Mouse (Mus musculus) CD4-positive helper T cell, adult 2 months (primary cell): Measurements from ENCODE around the gene Gsdme.

ENCODE experiments used
- DNase-seq: peaks from one replicate; pipeline ENCODE4 v3.0.0-alpha.2; 2012; ENCODE audit warnings: low read depth, missing footprints, low spot score

Gene Gsdme

GRCm38 (mm10) chr6:50263670-50264069 lies at the start of gene Gsdme:
Gene Gsdme, minus strand, starts transcription at chr6:50263862.
- DNase-seq = no peak

- DNase-seq = peak; percentile 73
Observed at GRCm38 (mm10) chr6:50312647-50313046, 49.0 kb upstream of the Gsdme start.

GRCm38 (mm10) chr6:50309019-50309418 lies 45.4 kb upstream of the Gsdme start:
- DNase-seq = no peak

GRCm38 (mm10) chr6:50306625-50307024 lies 43.0 kb upstream of the Gsdme start:
- DNase-seq = no peak

GRCm38 (mm10) chr6:50304949-50305491 lies 41.4 kb upstream of the Gsdme start:
- peak; percentile 49 for DNase-seq

GRCm38 (mm10) chr6:50301121-50301520 lies 37.5 kb upstream of the Gsdme start:
- no peak for DNase-seq

- no peak for DNase-seq
Observed at GRCm38 (mm10) chr6:50300622-50301021, 37.0 kb upstream of the Gsdme start.

GRCm38 (mm10) chr6:50299071-50299470 lies 35.4 kb upstream of the Gsdme start:
- no peak for DNase-seq

GRCm38 (mm10) chr6:50297671-50298070 lies 34.0 kb upstream of the Gsdme start:
- DNase-seq = no peak

- no peak for DNase-seq
Observed at GRCm38 (mm10) chr6:50295136-50295535, 31.5 kb upstream of the Gsdme start.

GRCm38 (mm10) chr6:50294128-50294527 lies 30.5 kb upstream of the Gsdme start:
- DNase-seq = peak; percentile 82

- DNase-seq = no peak
Observed at GRCm38 (mm10) chr6:50291650-50292049, 28.0 kb upstream of the Gsdme start.

- DNase-seq = no peak
Observed at GRCm38 (mm10) chr6:50286881-50287280, 23.2 kb upstream of the Gsdme start.

- DNase-seq = no peak
Observed at GRCm38 (mm10) chr6:50279642-50280041, 16.0 kb upstream of the Gsdme start.

GRCm38 (mm10) chr6:50273947-50274346 lies 10.3 kb upstream of the Gsdme start:
- DNase-seq = no peak

- DNase-seq = no peak
Observed at GRCm38 (mm10) chr6:50273416-50273815, 9.8 kb upstream of the Gsdme start.

- no peak for DNase-seq
Observed at GRCm38 (mm10) chr6:50262310-50262709, 1.4 kb downstream of the Gsdme start.

GRCm38 (mm10) chr6:50261922-50262261 lies 1.8 kb downstream of the Gsdme start:
- no peak for DNase-seq

GRCm38 (mm10) chr6:50261201-50261921 lies 2.3 kb downstream of the Gsdme start:
- DNase-seq = peak; percentile 62

GRCm38 (mm10) chr6:50255356-50255755 lies 8.3 kb downstream of the Gsdme start:
- DNase-seq = no peak

GRCm38 (mm10) chr6:50254723-50255184 lies 8.9 kb downstream of the Gsdme start:
- no peak for DNase-seq

GRCm38 (mm10) chr6:50252690-50253089 lies 11.0 kb downstream of the Gsdme start:
- DNase-seq = peak; percentile 63

GRCm38 (mm10) chr6:50247791-50248190 lies 15.9 kb downstream of the Gsdme start:
- DNase-seq = no peak
